Mouse (Mus musculus): ENCODE measurements at regions not wholly inside any gene's neighbourhood (a gene's known extent, or its start where the extent isn't known, plus 50 kb on each side); places are given as distances from the start of the nearest gene placed in this dataset.

DNA sequence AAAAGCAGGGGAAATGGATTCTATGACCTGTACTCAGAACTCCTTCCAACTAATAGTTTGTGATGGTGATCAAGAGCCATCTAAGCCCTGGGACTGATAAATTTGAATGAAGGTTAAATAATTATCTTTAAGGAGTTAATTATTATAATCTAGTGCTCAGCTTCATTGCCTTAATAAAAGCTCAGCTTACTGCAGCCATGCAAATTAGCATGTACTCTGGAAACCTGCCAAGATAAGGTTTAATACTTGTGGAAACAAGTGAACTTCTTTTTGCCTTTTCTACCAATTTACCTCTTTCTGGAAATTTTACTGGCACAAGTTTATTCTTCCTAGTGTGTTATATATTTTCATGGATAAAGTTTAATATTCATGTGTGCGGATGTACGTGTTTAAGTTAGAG lies 1448.2 kb upstream of the Cntnap5a start:
- no peak overlapping the region for H3K4me3 ChIP-seq (ENCODE audit: low read length)
- no peaks in the 10 kb centered on the region for H3K27me3 ChIP-seq (ENCODE audit: insufficient read depth, low read length)
- no peak overlapping the region for H3K9ac ChIP-seq (replicated peaks; ENCODE audit: low read length)
- DNase-seq (ENCODE audit: low spot score) (peak; percentile 22), ATAC-seq (no peak)
- 94% methylated on average over 2 of the region's 2 CpGs for WGBS
- no peak overlapping the region for H3K4me2 ChIP-seq (ENCODE audit: low read depth, low read length)
- no peak overlapping the region for H3K27ac ChIP-seq
- TF ChIP-seq CTCF (IDR thresholded peaks at IDR 0.05; ENCODE audit: low read depth): no peak
- H3K4me1 ChIP-seq (ENCODE audit: insufficient read depth, low read length): no peaks in the 10 kb centered on the region
- H3K36me3 ChIP-seq (ENCODE audit: insufficient read depth, low read length): no peaks in the 10 kb centered on the region
- no peaks in the 10 kb centered on the region for H3K9me3 ChIP-seq (ENCODE audit: low read length)

Measured in hindbrain, postnatal 0 days (tissue).